8 mouse cellular contexts compared by ENCODE assay signal in the genomic region with DNA sequence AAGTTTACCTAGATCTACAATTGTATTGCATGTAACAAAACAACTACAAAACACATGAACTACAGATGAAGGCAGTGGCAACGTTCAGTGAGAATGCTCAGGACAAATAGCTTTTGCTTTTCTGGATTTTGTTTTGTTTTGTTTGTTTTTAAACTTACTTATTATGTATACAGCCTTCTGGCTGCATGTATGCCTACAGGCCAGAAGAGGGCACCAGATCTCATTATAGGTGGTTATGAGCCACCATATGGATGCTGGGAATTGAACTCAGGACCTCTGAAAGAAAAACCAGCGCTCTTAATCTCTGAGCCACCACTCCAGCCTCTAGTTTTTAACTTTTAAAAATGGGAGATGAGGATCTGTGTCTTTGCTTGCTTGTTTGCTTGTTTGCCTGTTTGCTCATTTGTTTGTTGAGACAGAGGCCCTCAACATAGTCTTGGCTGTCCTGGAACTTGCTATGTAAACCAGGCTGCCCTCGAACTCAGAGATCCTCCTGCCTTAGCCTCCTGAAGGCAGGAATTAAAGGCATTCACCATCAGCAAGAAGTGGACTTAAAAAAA. TPM values are rescaled to one million over a fixed set of nuclear protein-coding genes. Genes with fewer than 3 reads are reported as not detected.
A peak's percentile ranks its signal among the peaks of the same experiment; 100 is the strongest.
DNase-seq lines count a peak whose midpoint lies in the region; ATAC-seq and TF ChIP-seq lines count a peak whose summit lies in the region.

No protein-coding gene starts in this region.

- no peak for TF ChIP-seq POLR2A in CH12.LX (IDR thresholded peaks at IDR 0.05; ENCODE audit: low read depth, low read length)

- dilution Hi-C loops in CH12.LX (cut with MboI; ENCODE audit: extremely low pct_ligation_motif_present, extremely low pct_unique_long_range_greater_than_20kb, low sequenced_read_pairs) = no loop called here

- TF ChIP-seq EP300 in CH12.LX (IDR thresholded peaks at IDR 0.05; ENCODE audit: low read length) = no peak
- no peak for TF ChIP-seq EP300 in liver, postnatal 0 days (IDR thresholded peaks at IDR 0.05; ENCODE audit: low read depth)

- H3K4me2 ChIP-seq in heart, embryonic 13.5 days = peak overlapping the region; percentile 72
- H3K4me2 ChIP-seq in CH12.LX (ENCODE audit: insufficient read depth, low read depth, poor library complexity, severe bottlenecking) = peak overlapping the region; percentile 32
- peak overlapping the region; percentile 53 for H3K4me2 ChIP-seq in forebrain, embryonic 16.5 days (ENCODE audit: low read length)
- H3K4me2 ChIP-seq in liver, postnatal 0 days (ENCODE audit: low read depth, low read length) = peak overlapping the region; percentile 71

- H3K36me3 ChIP-seq in heart, embryonic 13.5 days = no peaks in the 10 kb centered on the region
- no peaks in the 10 kb centered on the region for H3K36me3 ChIP-seq in CH12.LX (replicated peaks in 1 of 2; ENCODE audit: control insufficient read depth in 1 of 2, insufficient read depth in 1 of 2, low read length in 1 of 2)
- H3K36me3 ChIP-seq in forebrain, embryonic 16.5 days (ENCODE audit: control insufficient read depth, insufficient read depth) = no peaks in the 10 kb centered on the region
- H3K36me3 ChIP-seq in liver, postnatal 0 days (replicated peaks; ENCODE audit: insufficient read depth, low read length) = no peaks in the 10 kb centered on the region

- H3K27ac ChIP-seq in heart, embryonic 13.5 days (replicated peaks) = peak overlapping the region; percentile 86; the same call in 1 of the 2 replicates
- no peak overlapping the region for H3K27ac ChIP-seq in CH12.LX (ENCODE audit: insufficient read depth, low read depth)
- H3K27ac ChIP-seq in forebrain, embryonic 16.5 days (ENCODE audit: low read length) = peak overlapping the region; percentile 89
- 0 out of 2 replicates have a peak overlapping the region, but pooled peaks have one; percentile 74 for H3K27ac ChIP-seq in liver, postnatal 0 days (ENCODE audit: low read depth)

- in situ Hi-C loops in CH12.LX (cut with MboI; ENCODE audit: low pct_ligation_motif_present, low pct_unique_long_range_greater_than_20kb, low sequenced_read_pairs) = loop anchor here (5.0 kb wide), 1 partner anchor 59 kb away; no protein-coding TSS in a partner anchor

- DNase-seq in heart, postnatal 25 days (ENCODE audit: low spot score) = no peak
- peak; percentile 36 for DNase-seq in CH12.LX (ENCODE audit: extremely low read depth)
- DNase-seq in liver, postnatal 0 days = no peak
- no peak for DNase-seq in frontal cortex, postnatal 25 days (ENCODE audit: low spot score in 2 of 2)
- no peak for DNase-seq in left cerebral cortex, adult 8-10 months (ENCODE audit: low spot score in 2 of 2)
- DNase-seq in lung, postnatal 36 days = no peak

- peak overlapping the region; percentile 84 for H3K9ac ChIP-seq in heart, embryonic 13.5 days
- peak overlapping the region; percentile 68 for H3K9ac ChIP-seq in CH12.LX (ENCODE audit: insufficient read depth, low read depth)
- H3K9ac ChIP-seq in forebrain, embryonic 16.5 days (replicated peaks; ENCODE audit: low read depth, low read length) = peak overlapping the region; percentile 66
- H3K9ac ChIP-seq in liver, postnatal 0 days (replicated peaks) = no peak overlapping the region

- peak overlapping the region; percentile 73 for H3K4me3 ChIP-seq in heart, embryonic 13.5 days
- peak overlapping the region in 2 of 3 experiments; percentile 59 to 63 for H3K4me3 ChIP-seq in CH12.LX (replicated peaks in 1 of 3; ENCODE audit: low read depth in 2 of 3, low read length in 2 of 3, poor library complexity in 1 of 3)
- H3K4me3 ChIP-seq in forebrain, embryonic 16.5 days (replicated peaks; ENCODE audit: low read length) = peak overlapping the region; percentile 80
- peak overlapping the region; percentile 61 for H3K4me3 ChIP-seq in liver, postnatal 0 days (ENCODE audit: low read depth, low read length)

- H3K27me3 ChIP-seq in heart, embryonic 13.5 days (replicated peaks) = no peaks in the 10 kb centered on the region; the same call in 1 of the 2 replicates
- no peaks in the 10 kb centered on the region for H3K27me3 ChIP-seq in CH12.LX (replicated peaks)
- H3K27me3 ChIP-seq in forebrain, embryonic 16.5 days (replicated peaks; ENCODE audit: control insufficient read depth, insufficient read depth, low read length) = no peaks in the 10 kb centered on the region
- no peaks in the 10 kb centered on the region; the same call in 1 of the 2 replicates for H3K27me3 ChIP-seq in liver, postnatal 0 days (ENCODE audit: insufficient read depth, low read length)

- no peak for ATAC-seq in heart, embryonic 13.5 days (ENCODE audit: extremely low read depth, insufficient number of reproducible peaks, low FRiP score, low TSS enrichment)
- no peak for ATAC-seq in forebrain, embryonic 16.5 days
- no peak for ATAC-seq in liver, postnatal 0 days

- intact Hi-C loops in heart, postnatal 25 days (cut with DNase I) = no loop called here

- WGBS in heart, embryonic 13.5 days = 69% methylated on average over 3 of the region's 3 CpGs
- WGBS in forebrain, embryonic 16.5 days = 66% methylated on average over 3 of the region's 3 CpGs
- 72% methylated on average over 3 of the region's 3 CpGs for WGBS in liver, postnatal 0 days (ENCODE audit: insufficient replicate concordance)

- H3K9me3 ChIP-seq in heart, embryonic 13.5 days = no peaks in the 10 kb centered on the region
- H3K9me3 ChIP-seq in CH12.LX (replicated peaks; ENCODE audit: low read length) = no peaks in the 10 kb centered on the region
- no peaks in the 10 kb centered on the region for H3K9me3 ChIP-seq in forebrain, embryonic 16.5 days (ENCODE audit: control insufficient read depth, low read length)
- no peaks in the 10 kb centered on the region for H3K9me3 ChIP-seq in liver, postnatal 0 days (ENCODE audit: low read length)

- TF ChIP-seq RAD21 in CH12.LX (IDR thresholded peaks at IDR 0.05; ENCODE audit: low read depth, low read length) = peak; percentile 34

- TF ChIP-seq CTCF in CH12.LX (conservative IDR thresholded peaks at IDR 0.05 in 1 of 2, IDR thresholded peaks at IDR 0.05 in 1 of 2; ENCODE audit: low read depth in 2 of 2, low read length in 2 of 2) = peak in 1 of 2 experiments; percentile 46; a peak in 2 of 4 replicates
- TF ChIP-seq CTCF in liver, postnatal 0 days (IDR thresholded peaks at IDR 0.05; ENCODE audit: low read depth) = peak; percentile 44

- H3K79me2 ChIP-seq in CH12.LX (replicated peaks; ENCODE audit: control insufficient read depth, extremely low read depth, insufficient read depth, poor library complexity, severe bottlenecking) = no peaks in the 10 kb centered on the region

- H3K4me1 ChIP-seq in heart, embryonic 13.5 days = 0 out of 2 replicates have a peak, but pooled peaks cover 4% of the 10 kb centered on the region
- H3K4me1 ChIP-seq in CH12.LX (ENCODE audit: control insufficient read depth in 1 of 2, insufficient read depth in 2 of 2) = peaks cover 0 to 11% of the 10 kb centered on the region in 2 experiments; a peak in 2 of 4 replicates
- no peaks in the 10 kb centered on the region for H3K4me1 ChIP-seq in forebrain, embryonic 16.5 days (replicated peaks; ENCODE audit: control insufficient read depth, insufficient read depth, low read length)
- no peaks in the 10 kb centered on the region for H3K4me1 ChIP-seq in liver, postnatal 0 days (ENCODE audit: insufficient read depth)

TF ChIP-seq in CH12.LX, 34 proteins besides CTCF, POLR2A, EP300 and RAD21:
- TF ChIP-seq ZC3H11A (IDR thresholded peaks at IDR 0.05; ENCODE audit: low read depth, low read length) (no peak), JUND (conservative IDR thresholded peaks at IDR 0.05; ENCODE audit: low read depth, low read length) (no peak), UBTF (IDR thresholded peaks at IDR 0.05; ENCODE audit: low read depth, low read length) (no peak), ETS1 (conservative IDR thresholded peaks at IDR 0.05; ENCODE audit: low read depth, low read length) (no peak), CHD1 (IDR thresholded peaks at IDR 0.05; ENCODE audit: low read depth, low read length) (0 out of 2 replicates have a peak, but pooled peaks have one; percentile 29), E2F4 (IDR thresholded peaks at IDR 0.05; ENCODE audit: insufficient replicate concordance, low read depth, low read length) (0 out of 2 replicates have a peak, but pooled peaks have one; percentile 23), GABPA (IDR thresholded peaks at IDR 0.05; ENCODE audit: insufficient replicate concordance, low read depth, low read length) (no peak), KAT2A (IDR thresholded peaks at IDR 0.05; ENCODE audit: insufficient replicate concordance, low read length) (no peak), USF2 (conservative IDR thresholded peaks at IDR 0.05; ENCODE audit: low read depth, low read length) (no peak), MAZ (IDR thresholded peaks at IDR 0.05; ENCODE audit: low read depth, low read length) (no peak), NRF1 (IDR thresholded peaks at IDR 0.05; ENCODE audit: low read depth, low read length) (no peak), TBP (conservative IDR thresholded peaks at IDR 0.05; ENCODE audit: low read depth, low read length) (peak; percentile 83), RCOR1 (conservative IDR thresholded peaks at IDR 0.05; ENCODE audit: low read depth, low read length) (peak; percentile 72), MAX (IDR thresholded peaks at IDR 0.05; ENCODE audit: low read length) (no peak), ZMIZ1 (IDR thresholded peaks at IDR 0.05; ENCODE audit: low read depth, low read length) (no peak), HCFC1 (IDR thresholded peaks at IDR 0.05; ENCODE audit: low read depth, low read length) (no peak)

RNA-seq across cellular contexts. Expression of gene Fcgr3, which starts 21.1 kb away (rescaled TPM):
- polyA plus RNA-seq in heart, embryonic 13.5 days (2015; fragmentation: Nextera tagmentation; extraction: Ambion mirVana) = 6.9 and 9.1 TPM in 2 replicates
- 10 to 100 TPM; 12.5 to 15.6 TPM for total RNA-seq in heart, postnatal 25 days (2021)
- total RNA-seq in CH12.LX (2012; rRNA removed) = 4.3 and 8.5 TPM in 2 replicates
- 6.1 and 6.3 TPM in 2 replicates for total RNA-seq in CH12.LX (2014; rRNA removed)
- polyA plus RNA-seq in CH12.LX (2012; ENCODE audit: insufficient read length, low read depth) = 2.6 and 3.7 TPM in 2 replicates
- polyA plus RNA-seq in forebrain, embryonic 16.5 days (2015; fragmentation: Nextera tagmentation; extraction: Ambion mirVana) = 6.7 and 7.6 TPM in 2 replicates
- 40.3 and 41.8 TPM in 2 replicates for polyA plus RNA-seq in liver, postnatal 0 days (2015; fragmentation: Nextera tagmentation; extraction: Ambion mirVana)
- total RNA-seq in left cerebral cortex, adult 8-10 months (2022) = 10 to 100 TPM; 10.6 to 36.7 (median 22.6) TPM

RNA-seq across cellular contexts. Expression of gene Fcgr4, which starts 25.0 kb away (rescaled TPM):
- polyA plus RNA-seq in heart, embryonic 13.5 days (2015; fragmentation: Nextera tagmentation; extraction: Ambion mirVana) = 0.37 and 0.85 TPM in 2 replicates
- total RNA-seq in heart, postnatal 25 days (2021) = under 1 TPM; 0.34 to 0.52 TPM
- total RNA-seq in CH12.LX (2012; rRNA removed) (48.4 and 56.8 TPM in 2 replicates), CH12.LX (2014; rRNA removed) (41.8 and 50.2 TPM in 2 replicates)
- 46.7 and 52.8 TPM in 2 replicates for polyA plus RNA-seq in CH12.LX (2012; ENCODE audit: insufficient read length, low read depth)
- polyA plus RNA-seq in forebrain, embryonic 16.5 days (2015; fragmentation: Nextera tagmentation; extraction: Ambion mirVana) = 0.22 and 0.32 TPM in 2 replicates
- polyA plus RNA-seq in liver, postnatal 0 days (2015; fragmentation: Nextera tagmentation; extraction: Ambion mirVana) = 9.4 and 9.7 TPM in 2 replicates
- under 1 TPM in 3 of 4 experiments, not detected in 1; 0.30 to 0.72 (median 0.43) TPM for total RNA-seq in left cerebral cortex, adult 8-10 months (2022)
